Mouse (Mus musculus) testis, postnatal 14 days (tissue): ENCODE measurements around the gene Rab22a.
"Not testable (repeated sequence)": the region's sequence is repeated elsewhere in the genome, so short reads cannot be mapped to it uniquely, and the experiment has no call there.

ENCODE experiments used
- DNase-seq: peaks from one replicate; pipeline ENCODE4 v3.0.0; 2021; ENCODE audit warnings: low spot score

The Rab22a gene

GRCm38 (mm10) chr2:173666876-173667275 lies 7.3 kb downstream of the Rab22a start:
- no peak for DNase-seq

- no peak for DNase-seq
Observed at GRCm38 (mm10) chr2:173672328-173672896, 12.9 kb downstream of the Rab22a start.

GRCm38 (mm10) chr2:173673469-173673868 lies 13.9 kb downstream of the Rab22a start:
- no peak for DNase-seq

GRCm38 (mm10) chr2:173678593-173678992 lies 19.0 kb downstream of the Rab22a start:
- no peak for DNase-seq

- DNase-seq: no peak
Observed at GRCm38 (mm10) chr2:173679217-173679616, 19.7 kb downstream of the Rab22a start.

- DNase-seq: no peak
Observed at GRCm38 (mm10) chr2:173680153-173680552, 20.6 kb downstream of the Rab22a start.

- no peak for DNase-seq
Observed at GRCm38 (mm10) chr2:173682773-173683172, 23.2 kb downstream of the Rab22a start.

GRCm38 (mm10) chr2:173685781-173686361 lies 26.3 kb downstream of the Rab22a start:
- no peak for DNase-seq

GRCm38 (mm10) chr2:173687363-173687762 lies 27.8 kb downstream of the Rab22a start:
- DNase-seq: no peak

- DNase-seq: no peak
Observed at GRCm38 (mm10) chr2:173689835-173690234, 30.3 kb downstream of the Rab22a start.

GRCm38 (mm10) chr2:173691748-173692147 lies 32.2 kb downstream of the Rab22a start:
- no peak for DNase-seq

- DNase-seq: no peak
Observed at GRCm38 (mm10) chr2:173692693-173693092, 33.1 kb downstream of the Rab22a start.

GRCm38 (mm10) chr2:173698850-173699249 lies 39.3 kb downstream of the Rab22a start:
- DNase-seq: no peak

GRCm38 (mm10) chr2:173702096-173702866 lies 42.7 kb downstream of the Rab22a start:
- DNase-seq: no peak

GRCm38 (mm10) chr2:173702867-173703237 lies 43.3 kb downstream of the Rab22a start:
- DNase-seq: no peak

GRCm38 (mm10) chr2:173705827-173706551 lies 46.4 kb downstream of the Rab22a start:
- no peak for DNase-seq

- not testable (repeated sequence) for DNase-seq
Observed at GRCm38 (mm10) chr2:173707626-173708025, 48.1 kb downstream of the Rab22a start.

GRCm38 (mm10) chr2:173710193-173710592 lies 50.6 kb downstream of the Rab22a start:
- no peak for DNase-seq

- no peak for DNase-seq
Observed at GRCm38 (mm10) chr2:173712656-173713055, 53.1 kb downstream of the Rab22a start.

GRCm38 (mm10) chr2:173713241-173713640 lies 53.7 kb downstream of the Rab22a start:
- no peak for DNase-seq

GRCm38 (mm10) chr2:173714620-173715218 lies 55.2 kb downstream of the Rab22a start:
- DNase-seq: no peak

GRCm38 (mm10) chr2:173716966-173717365 lies 57.4 kb downstream of the Rab22a start:
- no peak for DNase-seq
